Mouse (Mus musculus) spleen, postnatal 36 days (tissue): Measurements from ENCODE around the gene Tceanc2.
A peak's percentile ranks its signal among the peaks of the same experiment; 100 is the strongest.

Experiments used
- DNase-seq, 2 experiments: peaks; one replicate each; pipeline ENCODE4 v3.0.0; 2022; ENCODE audit warnings: low spot score in 2 of 2, mixed read lengths in 1 of 2

Gene Tceanc2

DNA sequence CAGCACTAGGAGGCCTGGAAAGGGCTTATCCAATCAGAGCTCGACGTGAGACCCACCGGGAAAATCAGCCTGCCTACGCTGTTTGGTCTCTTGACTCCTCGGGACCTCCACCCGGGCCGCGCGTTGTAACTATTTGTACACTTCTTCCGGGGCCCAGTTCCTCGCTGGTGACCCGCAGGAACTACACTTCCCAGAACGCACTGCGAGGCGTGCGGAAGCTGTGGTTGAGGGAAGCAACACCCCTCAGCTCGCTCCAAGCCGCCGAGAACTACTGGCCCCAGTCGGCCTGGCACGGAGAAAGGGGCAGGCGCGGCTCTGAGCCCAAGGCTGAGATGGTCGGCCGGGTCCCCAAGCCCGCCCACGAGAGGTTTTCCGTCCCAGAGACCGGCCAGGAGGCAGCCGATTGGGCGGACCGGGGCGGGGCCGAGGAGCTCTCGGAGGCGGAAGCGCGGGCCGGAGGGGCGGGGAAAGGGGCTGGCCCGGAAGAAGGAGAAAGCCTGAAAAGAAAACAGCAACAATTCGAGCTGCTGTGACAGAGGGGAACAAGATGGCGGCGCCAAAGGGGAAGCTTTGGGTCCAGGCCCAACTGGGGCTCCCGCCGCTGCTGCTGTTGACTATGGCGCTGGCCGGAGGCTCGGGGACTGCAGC is 610 bp downstream of the Tceanc2 start, which contains the start of gene Tmem59:
Gene Tmem59, plus strand, starts transcription at position 218 of the 648 bp plus-strand sequence.
- peak; percentile 97 for DNase-seq

DNA sequence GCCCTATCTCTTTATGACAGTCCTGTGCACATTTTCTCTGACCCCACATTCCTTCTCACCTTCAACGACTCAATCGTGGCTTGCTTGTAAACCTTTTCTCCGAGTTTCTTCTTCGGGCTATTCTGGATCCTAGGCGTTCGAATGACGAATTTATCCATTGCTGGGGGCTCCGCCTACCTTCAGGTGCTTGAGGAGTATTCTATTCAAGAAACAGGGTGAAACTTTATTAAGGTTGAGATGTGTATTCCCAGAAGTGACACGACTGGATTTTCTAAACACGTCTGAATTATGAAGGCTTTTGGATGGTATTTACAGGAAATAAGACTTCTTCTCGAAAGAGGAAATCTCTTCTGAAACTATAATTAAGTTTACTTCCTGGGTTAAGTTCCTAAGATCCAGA is 1.4 kb downstream of the Tceanc2 start:
- no peak for DNase-seq

DNA sequence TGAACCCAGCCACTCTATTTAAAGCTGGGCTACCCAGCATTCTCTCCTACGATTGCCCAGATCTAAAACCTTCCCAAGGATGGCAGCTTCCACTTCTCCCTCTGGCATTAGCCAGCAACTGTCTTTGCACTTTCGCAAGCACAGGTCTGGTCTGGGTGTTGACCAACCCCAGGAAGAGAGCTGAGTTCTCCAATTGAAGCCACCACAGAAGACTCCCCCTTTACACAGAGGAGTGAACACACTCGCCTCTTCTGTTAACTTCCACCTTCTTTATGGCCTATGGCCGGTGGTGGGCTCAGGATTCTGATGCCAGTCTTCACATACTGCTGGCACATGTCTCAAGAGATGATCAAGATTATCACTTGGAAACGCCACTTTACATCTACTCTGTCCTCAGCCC is 11.1 kb downstream of the Tceanc2 start:
- DNase-seq: no peak

DNA sequence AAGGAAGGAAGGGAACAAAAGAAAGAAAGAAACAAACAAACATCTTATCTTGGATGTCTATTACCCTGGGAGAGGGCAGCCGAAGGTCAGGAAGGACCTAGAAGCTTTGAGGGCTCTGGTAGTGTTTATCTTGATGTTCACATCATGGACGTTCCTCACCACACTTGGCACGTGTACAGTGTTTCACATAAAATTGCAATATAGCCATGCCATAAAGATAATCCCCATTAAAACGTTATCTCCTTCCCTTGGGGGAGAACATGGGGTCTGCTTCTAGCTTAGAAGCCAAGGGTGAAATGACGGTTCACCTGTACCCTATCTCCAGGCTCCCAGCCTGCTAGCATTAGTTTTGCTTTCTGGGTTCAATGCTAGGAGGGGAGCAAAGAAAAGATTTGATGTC is 12.2 kb downstream of the Tceanc2 start:
- DNase-seq: no peak

DNA sequence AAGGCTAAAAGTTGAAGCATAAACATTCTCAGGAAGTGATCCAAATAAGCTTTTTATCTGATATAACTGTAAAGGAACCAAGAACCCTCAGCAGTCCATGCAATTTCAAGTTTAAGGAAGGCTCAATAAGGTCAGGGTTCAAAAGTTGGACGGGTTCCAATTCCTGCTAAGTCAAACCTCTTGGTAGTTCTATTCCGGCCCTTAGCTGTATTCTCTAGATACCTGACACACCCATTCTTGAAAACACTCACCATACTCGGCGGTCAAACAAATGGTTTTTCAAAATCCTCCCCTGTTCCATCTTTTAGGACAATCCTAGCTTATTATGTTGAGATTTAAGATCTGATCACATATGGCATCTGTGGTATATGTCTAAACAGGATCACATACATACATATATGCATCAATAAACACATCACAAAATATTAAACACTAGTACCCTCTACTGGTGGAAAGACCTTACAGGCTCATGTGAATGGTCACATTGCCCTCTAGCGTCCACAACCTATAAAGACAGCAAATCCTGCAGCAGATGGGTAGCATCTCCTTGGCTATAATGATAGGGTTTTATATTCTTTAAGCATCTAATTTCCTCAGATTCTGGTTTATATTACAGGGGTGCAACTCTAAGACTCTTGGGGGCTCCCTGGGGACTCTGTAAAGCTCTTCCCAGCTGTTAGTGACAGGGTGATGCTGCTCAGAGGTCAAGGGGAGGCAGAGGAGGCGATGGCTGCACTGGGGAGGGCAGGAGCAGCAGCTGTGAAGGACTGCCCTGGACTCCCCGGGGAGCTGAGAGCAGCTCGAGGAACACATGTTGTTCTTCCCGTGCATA is 14.9 kb downstream of the Tceanc2 start:
- peak; percentile 58 to 61 for DNase-seq

DNA sequence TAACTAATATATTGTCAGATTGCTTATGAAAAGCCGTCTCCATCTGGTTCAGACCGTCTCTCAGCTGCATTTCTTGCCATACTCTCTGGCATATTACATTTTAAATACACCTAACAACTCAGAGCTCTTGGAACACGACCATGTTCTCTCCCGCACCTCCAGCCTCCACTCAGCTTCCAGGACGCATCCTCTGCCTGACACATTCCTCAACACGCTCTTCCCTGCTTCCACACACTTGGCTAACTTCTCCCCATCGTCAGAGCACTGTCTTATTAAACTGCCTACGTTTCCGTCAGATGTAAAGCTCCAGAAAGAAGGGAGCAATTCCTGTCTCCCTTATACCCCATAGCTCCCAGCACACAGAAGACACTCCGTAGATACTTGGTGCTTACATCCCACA is 15.6 kb downstream of the Tceanc2 start:
- no peak for DNase-seq

DNA sequence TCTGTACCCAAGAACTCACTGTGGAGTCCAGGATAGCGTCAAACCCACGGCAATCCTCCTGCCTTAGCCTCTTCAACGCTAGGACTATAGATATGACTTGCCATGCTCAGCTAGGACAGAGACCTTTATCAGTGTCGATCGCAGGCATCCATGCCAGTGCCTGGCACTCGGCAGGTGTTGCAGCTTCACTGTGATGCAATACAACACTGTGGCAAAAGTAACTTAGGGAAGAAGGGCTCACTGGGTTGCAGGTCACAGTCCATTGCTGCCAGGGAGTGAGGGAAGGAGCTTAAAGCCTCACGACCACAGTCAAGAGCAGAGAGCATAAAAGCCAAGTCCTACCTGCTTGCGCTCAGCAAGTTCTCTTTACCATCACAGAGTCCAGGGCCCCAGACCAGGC is 18.7 kb downstream of the Tceanc2 start:
- DNase-seq: no peak

DNA sequence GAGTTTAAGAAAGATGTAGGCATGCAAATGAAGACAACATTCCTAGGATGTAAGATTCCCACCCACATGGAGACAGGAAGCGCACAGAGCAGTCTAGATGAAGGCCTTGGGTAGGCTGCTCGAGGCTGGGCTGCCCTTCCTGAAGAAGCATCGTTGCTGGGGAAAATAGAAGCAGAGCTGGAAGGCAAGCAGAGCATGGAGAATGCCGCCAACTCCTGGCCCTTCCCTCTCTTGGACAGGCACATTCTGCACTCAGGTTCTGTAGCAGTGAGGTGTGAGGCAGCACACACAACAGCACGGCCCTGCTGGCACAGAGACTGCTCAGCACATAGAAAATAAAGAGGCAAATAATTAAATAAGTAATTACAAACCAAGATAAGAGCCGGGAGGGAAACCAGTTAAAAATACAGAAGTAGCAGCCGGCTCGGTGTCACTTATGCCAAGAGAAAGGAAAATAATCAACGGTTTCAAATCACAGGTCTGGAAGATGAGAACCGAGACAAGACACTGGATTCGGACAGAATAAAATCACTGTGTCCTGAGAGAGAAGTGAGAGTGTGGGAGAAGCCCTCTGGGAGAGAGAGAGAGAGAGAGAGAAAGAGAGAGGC is 19.6 kb downstream of the Tceanc2 start:
- no peak for DNase-seq

DNA sequence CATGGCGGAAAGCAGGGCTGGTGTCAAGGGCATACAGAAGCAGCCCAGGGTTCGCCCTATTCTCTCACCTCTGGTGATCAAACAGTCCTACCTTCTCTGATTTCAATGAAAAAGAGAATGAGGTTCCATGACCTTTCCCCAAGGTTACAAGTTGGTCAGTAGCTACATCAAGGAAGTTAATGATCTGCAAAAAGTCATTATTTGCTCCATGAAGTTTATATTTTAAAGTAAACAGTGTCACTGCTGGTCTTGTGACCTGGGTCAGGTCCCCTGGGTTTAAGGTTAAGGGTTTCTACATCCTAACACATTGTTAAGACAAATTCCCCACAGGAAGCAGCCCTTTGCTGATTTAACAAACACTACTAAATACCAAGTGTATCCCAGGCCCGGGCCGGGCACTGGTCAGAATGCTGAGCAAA is 21.9 kb downstream of the Tceanc2 start:
- no peak for DNase-seq

DNA sequence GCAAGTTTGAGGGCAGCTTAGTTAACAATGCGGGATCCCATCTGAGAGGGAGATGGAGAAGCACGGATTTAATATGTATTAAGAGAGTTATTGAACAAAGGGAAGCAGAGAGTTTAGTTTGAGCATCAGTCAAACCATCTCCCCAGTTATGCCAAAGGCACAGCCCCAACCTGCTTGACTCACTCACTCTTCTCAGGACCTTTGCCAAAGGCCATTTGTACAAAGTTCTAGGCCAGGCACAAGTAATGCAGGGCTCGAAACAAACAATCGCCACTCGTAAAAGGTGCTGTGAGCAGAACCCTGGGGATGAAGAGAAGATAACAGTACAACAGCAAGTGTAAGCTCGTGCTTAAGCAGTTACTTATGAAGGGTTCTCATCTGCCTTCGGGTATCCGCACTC is 26.3 kb downstream of the Tceanc2 start:
- no peak for DNase-seq

DNA sequence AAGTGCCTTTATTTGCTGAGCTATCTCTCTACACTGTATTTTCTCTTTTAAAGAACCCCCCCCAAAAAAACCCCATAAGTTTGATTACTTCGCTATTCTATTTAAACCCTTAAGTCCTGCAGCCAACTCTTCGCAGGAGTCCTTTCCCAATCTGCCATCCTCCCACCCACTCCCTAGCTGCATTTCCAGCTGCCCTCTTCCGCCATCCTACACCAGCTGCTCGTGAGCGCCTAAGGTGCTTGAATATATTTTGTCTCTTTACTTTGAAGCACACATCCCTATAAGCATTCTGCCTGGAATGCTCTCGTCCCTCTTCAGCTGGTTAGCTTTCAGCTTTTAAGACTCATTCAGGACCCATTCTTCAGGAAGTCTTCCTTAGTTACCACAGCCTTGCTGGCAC is 27.9 kb downstream of the Tceanc2 start:
- no peak for DNase-seq

DNA sequence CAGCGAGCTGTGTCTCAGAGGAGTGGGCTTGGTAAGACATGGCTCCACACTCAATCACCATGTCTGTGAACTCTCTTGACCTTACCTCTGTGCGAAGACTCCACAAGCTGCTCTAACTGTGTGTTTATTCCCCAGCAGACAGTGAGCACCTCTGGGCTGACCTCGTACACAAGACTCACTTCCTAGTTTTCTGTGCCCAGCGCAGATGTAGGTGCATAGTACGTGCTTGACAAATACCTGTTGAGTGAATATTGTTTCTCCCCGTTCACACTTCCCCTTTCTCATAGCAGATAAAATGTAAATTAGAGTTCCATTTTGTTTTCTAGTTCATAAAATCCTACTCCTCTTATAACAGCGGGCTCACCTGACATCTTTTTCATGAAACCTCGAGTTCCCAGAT is 35.4 kb downstream of the Tceanc2 start:
- no peak for DNase-seq

DNA sequence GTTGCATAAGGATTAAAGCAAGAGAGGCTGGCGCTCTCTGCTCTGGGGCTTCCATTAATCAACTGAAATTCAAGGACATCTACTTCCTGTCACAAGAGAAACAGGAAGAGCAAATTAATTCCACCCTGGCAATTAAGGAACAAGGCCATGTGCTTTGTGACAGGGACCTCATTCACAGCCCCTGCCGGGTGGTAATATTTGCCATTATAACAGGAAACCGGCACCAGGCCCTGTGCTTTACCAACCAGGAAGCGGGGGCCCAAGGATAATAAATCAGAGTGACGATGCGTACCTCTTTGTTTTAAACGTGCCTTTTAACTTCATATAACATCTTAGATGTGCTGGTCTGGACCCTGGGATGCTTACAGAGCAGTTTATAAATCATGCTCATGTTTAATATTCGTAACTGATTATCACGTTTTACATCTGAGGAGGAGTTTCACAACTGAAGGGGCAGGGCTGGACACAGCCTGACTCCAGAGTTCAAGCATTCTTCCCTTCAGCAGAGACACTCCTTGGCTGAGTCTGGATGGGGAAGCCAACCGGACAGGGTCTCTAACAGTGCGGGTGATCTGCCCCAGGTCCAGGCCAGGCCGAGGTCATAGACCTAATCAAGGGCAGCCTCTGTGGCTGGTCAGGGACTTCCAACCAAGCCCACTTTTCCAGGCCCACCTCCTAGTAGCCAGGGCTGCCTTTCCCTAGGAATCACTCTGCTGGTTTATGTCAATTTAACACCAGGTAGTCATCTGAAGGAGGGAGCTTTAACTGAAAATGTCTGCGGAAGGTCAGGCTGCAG is 38.9 kb downstream of the Tceanc2 start:
- DNase-seq: no peak

DNA sequence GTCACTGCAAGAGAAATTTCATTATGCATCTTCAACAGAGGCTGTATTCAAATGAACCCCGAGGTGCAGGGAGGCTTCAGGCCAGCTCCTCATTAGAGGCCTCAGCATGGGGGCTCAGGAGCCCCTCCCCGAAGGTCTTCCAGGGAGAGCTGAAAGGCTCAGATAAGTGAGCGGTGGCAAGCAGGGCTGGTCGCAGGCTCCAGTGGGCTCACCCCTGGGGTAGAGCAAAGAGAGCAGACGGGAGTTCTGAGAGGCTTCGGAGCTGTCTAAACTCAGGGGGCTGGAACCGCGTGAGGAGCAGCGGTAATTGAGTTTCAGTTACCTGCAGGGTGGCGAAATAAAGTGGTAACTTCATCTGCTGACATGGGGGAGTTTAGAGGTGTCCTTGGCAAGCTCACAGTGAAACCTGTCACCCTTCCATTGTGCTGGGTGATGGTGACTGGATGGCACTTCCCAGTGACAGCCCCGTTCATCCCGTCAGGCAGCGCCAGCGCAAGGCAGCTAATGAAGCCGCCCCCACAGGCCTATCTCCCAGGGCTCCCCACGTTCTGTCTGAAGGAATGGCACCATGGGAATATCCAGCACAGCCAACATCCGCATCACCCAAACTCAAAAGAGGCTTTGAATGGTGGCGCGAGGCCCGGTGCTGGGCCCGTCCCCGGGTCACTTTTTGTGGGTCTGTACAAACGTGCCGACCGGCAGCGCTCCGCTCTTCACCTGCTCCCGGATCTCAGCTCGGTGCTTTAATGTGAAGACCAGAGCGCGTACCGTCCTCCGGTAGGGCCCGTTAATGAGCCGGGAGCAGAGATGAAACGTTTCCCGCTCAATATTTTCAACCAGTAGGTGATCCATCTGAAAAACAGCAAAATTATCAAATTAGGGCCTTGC is 39.7 kb downstream of the Tceanc2 start:
- no peak for DNase-seq

DNA sequence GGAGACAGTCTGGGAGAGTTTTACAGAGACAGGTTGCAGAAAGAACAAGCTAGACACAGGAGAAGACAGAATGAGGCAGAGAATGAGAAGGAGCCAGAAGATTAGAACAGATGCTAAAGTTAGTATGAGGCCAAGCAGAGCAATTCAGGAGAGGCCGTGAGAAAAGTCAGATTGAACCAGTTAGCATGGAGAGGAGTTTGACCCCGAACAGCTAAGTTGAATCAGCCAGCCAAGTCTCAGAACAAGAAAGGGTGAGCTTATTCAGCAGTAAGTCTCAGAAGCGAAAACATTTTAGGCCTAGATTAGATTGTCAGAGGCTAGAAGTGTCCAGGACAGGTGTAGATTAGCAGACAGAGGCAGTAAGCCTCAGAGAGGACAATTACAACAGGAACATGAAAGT is 42.4 kb downstream of the Tceanc2 start:
- no peak for DNase-seq

DNA sequence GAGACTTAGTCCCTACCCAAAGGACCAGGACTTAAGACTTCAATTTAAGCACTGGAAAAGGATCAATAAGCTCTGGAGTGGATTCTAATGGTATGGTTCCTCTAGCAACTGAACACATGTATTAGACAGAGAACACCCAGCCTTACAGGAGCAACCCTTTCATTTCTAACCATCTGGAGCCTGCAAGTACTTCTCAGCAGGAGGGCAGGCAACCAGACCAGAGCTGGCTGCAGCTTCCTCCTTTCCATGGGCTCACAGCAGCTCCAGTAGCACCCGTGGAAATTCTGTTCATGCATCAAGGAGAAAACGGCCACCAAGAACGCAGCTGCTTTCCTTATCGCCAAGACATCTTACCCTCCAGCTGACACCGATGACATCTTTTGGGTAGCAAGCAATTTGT is 43.3 kb downstream of the Tceanc2 start:
- DNase-seq: no peak

DNA sequence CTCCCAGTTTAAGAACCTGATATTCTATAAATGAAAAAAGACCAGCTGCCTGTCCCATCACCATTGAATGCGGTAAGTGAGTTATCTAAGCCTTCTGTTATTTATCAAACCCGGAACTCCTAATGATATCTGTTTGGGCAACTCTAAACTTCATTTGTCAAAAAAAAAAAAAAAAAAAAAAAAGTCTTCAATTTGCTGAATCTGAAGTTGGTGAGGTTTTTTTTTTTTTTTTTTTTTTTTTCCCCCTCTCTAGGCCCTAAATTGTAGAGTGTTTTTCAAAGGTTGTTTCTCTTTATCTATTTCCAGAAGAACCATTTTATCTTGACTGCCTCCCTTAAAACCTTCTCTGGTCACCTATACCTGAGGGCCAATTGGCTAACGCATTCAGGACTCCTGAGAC is 44.0 kb downstream of the Tceanc2 start:
- DNase-seq: no peak

DNA sequence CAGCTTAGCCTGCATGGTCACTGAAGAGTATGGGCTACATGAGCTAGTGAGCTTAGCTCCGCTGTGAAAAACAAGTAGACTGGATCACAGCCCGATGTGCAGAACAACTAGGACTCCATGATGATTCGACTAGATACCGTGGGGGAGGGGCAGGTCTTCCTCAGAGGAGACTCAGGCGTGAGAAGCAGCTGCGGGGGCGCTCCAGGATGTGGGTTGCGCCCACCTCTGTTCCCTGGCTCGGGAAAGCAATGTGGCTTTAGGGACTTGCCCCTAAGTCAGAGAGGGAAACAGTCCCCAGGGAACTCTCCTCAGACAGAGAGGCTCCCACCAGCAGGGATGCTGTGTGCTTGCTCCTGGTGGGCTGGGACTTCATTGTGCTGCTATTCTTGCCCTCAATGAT is 48.4 kb downstream of the Tceanc2 start:
- DNase-seq: no peak

DNA sequence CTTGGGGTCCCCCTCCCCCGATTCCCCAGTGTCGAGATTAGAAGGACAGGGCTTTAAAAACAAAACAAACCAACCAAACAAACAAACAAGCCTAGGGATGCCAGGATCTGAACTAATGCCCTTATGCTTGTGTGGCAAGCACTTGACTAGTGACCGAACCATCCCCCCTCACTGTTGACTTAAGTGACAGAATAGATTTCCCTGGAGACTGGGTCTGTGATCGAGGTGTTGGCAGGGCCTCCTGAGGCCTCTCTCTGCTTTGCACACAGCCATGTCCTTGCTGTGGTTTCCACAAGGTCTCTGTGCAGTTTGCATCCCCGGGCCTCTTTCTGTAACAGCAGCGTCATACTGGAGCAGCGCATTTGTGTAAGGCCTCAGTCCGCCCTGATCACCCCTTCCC is 49.5 kb downstream of the Tceanc2 start:
- no peak for DNase-seq

DNA sequence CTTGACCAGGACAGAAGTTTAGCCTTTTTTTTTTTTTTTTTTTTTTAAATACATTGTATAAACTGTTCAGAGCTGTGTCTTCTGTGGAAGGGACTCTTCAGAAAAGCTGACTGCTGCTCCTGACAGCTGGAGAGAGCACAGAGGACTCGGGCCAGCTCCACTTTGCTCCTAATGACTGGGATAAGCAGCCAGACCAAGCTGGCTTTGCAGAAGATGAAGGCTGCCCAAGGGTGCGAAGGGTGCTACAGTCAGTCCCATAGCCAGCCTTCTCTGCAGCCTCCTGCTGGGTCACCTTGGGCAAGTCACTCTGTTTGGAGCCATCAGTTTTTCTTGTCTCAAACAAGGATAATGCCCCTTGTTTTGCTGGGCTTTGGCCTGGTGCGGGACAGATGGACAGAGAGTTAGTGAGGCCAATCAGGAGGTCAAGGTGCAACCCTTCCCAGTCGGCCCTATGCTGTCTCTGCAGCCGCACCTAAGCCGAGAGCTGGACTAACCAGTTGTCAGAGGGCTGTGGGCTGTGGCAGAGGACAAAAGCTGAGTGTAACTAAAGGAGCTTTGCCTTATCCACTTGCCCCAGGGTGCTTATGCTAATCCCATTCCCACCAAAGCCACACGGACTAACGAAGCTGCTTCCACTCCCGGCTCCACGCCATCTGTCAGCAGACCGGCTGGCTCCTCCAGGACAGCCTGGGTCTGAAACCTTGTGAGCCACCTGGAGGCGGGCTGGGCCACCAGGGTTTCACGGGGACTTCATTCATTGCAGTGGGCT is 50.8 kb downstream of the Tceanc2 start:
- no peak for DNase-seq
